Mouse (Mus musculus): ENCODE results near the gene Cpa1.

GRCm38 (mm10) chr6:30687198-30687597, 48.2 kb downstream of the Cpa1 start:
- no peak for TF ChIP-seq CTCF (IDR thresholded peaks at IDR 0.05; ENCODE audit: borderline replicate concordance, insufficient read depth, low read depth, low read length)
- no peak for TF ChIP-seq POLR2A (IDR thresholded peaks at IDR 0.05; ENCODE audit: borderline replicate concordance, insufficient read depth, low read length)
